Mouse (Mus musculus) c-Kit-negative CD71-positive TER-119-positive erythroid progenitor cells, embryonic 14.5 days (primary cell): Measurements from ENCODE around the gene Adck1.

ENCODE experiments used
- DNase-seq: peaks from one replicate; pipeline ENCODE4 v3.0.0-alpha.2; 2013; ENCODE audit warnings: low read depth, low spot score

Gene Adck1

GRCm38 (mm10) chr12:88473796-88474195, 113.4 kb downstream of the Adck1 start:
- no peak for DNase-seq

GRCm38 (mm10) chr12:88475833-88476232, 115.5 kb downstream of the Adck1 start:
- DNase-seq = no peak

GRCm38 (mm10) chr12:88476702-88477101, 116.3 kb downstream of the Adck1 start:
- DNase-seq = no peak

GRCm38 (mm10) chr12:88481657-88482056, 121.3 kb downstream of the Adck1 start:
- DNase-seq = no peak

GRCm38 (mm10) chr12:88490881-88491280, 130.5 kb downstream of the Adck1 start:
- DNase-seq = no peak
